Mouse (Mus musculus) heart, postnatal 25 days (tissue): ENCODE results near the gene Arhgef3. TPM values are rescaled to one million over a fixed set of nuclear protein-coding genes. Genes with fewer than 3 reads are reported as not detected.

Experiments
- DNase-seq: peaks from one replicate; pipeline ENCODE4 v3.0.0; 2022; ENCODE audit warnings: low spot score
- intact Hi-C: fragments of 180-260 bp; cut with DNase I; formaldehyde crosslinking; loops from one replicate; pipeline ENCODE4 v1.15.1; 2025
- total RNA-seq, 2 experiments: library from RNA; stranded (reverse); gene quantifications; 2 replicates each; pipeline ENCODE4 v1.2.3; 2021

Gene Arhgef3
- total RNA-seq, 2 experiments from 2014 or later: 29.0 to 34.1 TPM

GRCm38 (mm10) chr14:27327862-27328261 is 213.2 kb downstream of the Arhgef3 start:
- no peak for DNase-seq

GRCm38 (mm10) chr14:27328952-27329351 is 214.3 kb downstream of the Arhgef3 start:
- no peak for DNase-seq
- intact Hi-C loops: loop anchor here (5.0 kb wide), 1 partner anchor 37 kb away; no protein-coding TSS in a partner anchor

More at GRCm38 (mm10) chr14:27327862-27328261, 213.2 kb downstream of the Arhgef3 start:
- intact Hi-C loops: loop anchor here (5.0 kb wide), 1 partner anchor 36 kb away; no protein-coding TSS in a partner anchor

GRCm38 (mm10) chr14:27331490-27332035 is 216.9 kb downstream of the Arhgef3 start:
- intact Hi-C loops: loop anchor here (5.0 kb wide), 1 partner anchor 89 kb away; no protein-coding TSS in a partner anchor
- no peak for DNase-seq

- no peak for DNase-seq
- intact Hi-C loops: loop anchor here (5.0 kb wide), 1 partner anchor 90 kb away; no protein-coding TSS in a partner anchor
Measured at GRCm38 (mm10) chr14:27332359-27332987, 217.8 kb downstream of the Arhgef3 start.

- peak; percentile 71 for DNase-seq
- intact Hi-C loops: loop anchor here (1.0 to 2.0 kb wide), 2 partner anchors 77 to 148 kb away; no protein-coding TSS in a partner anchor
Measured at GRCm38 (mm10) chr14:27335331-27336207, 220.9 kb downstream of the Arhgef3 start.

GRCm38 (mm10) chr14:27336208-27337114 is 221.8 kb downstream of the Arhgef3 start:
- DNase-seq: no peak
- intact Hi-C loops: loop anchor here (1.0 to 2.0 kb wide), 2 partner anchors 76 to 149 kb away; no protein-coding TSS in a partner anchor

- DNase-seq: no peak
- intact Hi-C loops: loop anchor here (2.0 kb wide), 1 partner anchor 76 kb away; no protein-coding TSS in a partner anchor
Measured at GRCm38 (mm10) chr14:27337156-27337555, 222.5 kb downstream of the Arhgef3 start.

GRCm38 (mm10) chr14:27338034-27338708 is 223.5 kb downstream of the Arhgef3 start:
- DNase-seq: no peak
- intact Hi-C loops: no loop called here

GRCm38 (mm10) chr14:27340682-27341415 is 226.2 kb downstream of the Arhgef3 start:
- DNase-seq: no peak
- intact Hi-C loops: loop anchor here (5.0 kb wide), 1 partner anchor 36 kb away; no protein-coding TSS in a partner anchor

GRCm38 (mm10) chr14:27341486-27341885 is 226.8 kb downstream of the Arhgef3 start:
- intact Hi-C loops: loop anchor here (5.0 kb wide), 1 partner anchor 36 kb away; no protein-coding TSS in a partner anchor
- DNase-seq: no peak

GRCm38 (mm10) chr14:27342451-27342850 is 227.8 kb downstream of the Arhgef3 start:
- intact Hi-C loops: loop anchor here (5.0 kb wide), 1 partner anchor 35 kb away; no protein-coding TSS in a partner anchor
- no peak for DNase-seq

- DNase-seq: no peak
- intact Hi-C loops: loop anchor here (5.0 kb wide), 1 partner anchor 33 kb away; no protein-coding TSS in a partner anchor
Measured at GRCm38 (mm10) chr14:27344250-27344990, 229.7 kb downstream of the Arhgef3 start.

GRCm38 (mm10) chr14:27345051-27345885 is 230.6 kb downstream of the Arhgef3 start:
- no peak for DNase-seq
- intact Hi-C loops: no loop called here

- intact Hi-C loops: no loop called here
- no peak for DNase-seq
Measured at GRCm38 (mm10) chr14:27347224-27347623, 232.5 kb downstream of the Arhgef3 start.

GRCm38 (mm10) chr14:27347666-27348065 is 233.0 kb downstream of the Arhgef3 start:
- no peak for DNase-seq
- intact Hi-C loops: no loop called here

GRCm38 (mm10) chr14:27348088-27348487 is 233.4 kb downstream of the Arhgef3 start:
- DNase-seq: no peak
- intact Hi-C loops: no loop called here
